Mouse (Mus musculus): ENCODE measurements at regions not wholly inside any gene's neighbourhood (a gene's known extent, or its start where the extent isn't known, plus 50 kb on each side); places are given as distances from the start of the nearest gene placed in this dataset.

DNA sequence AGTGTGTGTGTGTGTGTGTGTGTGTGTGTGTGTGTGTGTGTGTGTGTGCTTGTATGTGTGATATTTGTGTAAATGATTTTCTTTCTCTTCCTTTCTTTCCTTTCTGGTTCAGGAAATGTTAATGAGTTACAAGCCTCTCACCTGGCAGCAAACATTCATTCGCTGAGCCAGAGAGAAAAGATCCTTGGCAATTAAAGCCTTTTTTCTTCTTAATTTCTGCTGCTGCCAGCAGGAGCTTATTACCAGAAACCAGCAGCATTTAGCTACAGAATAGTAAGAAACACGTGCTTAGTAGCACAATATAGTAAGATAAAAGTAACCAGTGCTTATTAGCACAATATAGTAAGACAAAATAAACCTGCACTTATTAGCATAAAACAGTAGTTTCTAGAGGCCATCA lies 1050.0 kb upstream of the Pabpc4l start:
- no peak for DNase-seq

- DNase-seq = no peak
Observed at GRCm38 (mm10) chr3:47471286-47471685, 1023.3 kb upstream of the Pabpc4l start.

GRCm38 (mm10) chr3:47469860-47470259 lies 1021.8 kb upstream of the Pabpc4l start:
- DNase-seq = no peak

- peak; percentile 86 for DNase-seq
Observed at GRCm38 (mm10) chr3:47463556-47463955, 1015.5 kb upstream of the Pabpc4l start.

- no peak for DNase-seq
Observed at GRCm38 (mm10) chr3:47450026-47450425, 1002.0 kb upstream of the Pabpc4l start.

GRCm38 (mm10) chr3:47440403-47440802 lies 992.4 kb upstream of the Pabpc4l start:
- peak; percentile 36 for DNase-seq

DNA sequence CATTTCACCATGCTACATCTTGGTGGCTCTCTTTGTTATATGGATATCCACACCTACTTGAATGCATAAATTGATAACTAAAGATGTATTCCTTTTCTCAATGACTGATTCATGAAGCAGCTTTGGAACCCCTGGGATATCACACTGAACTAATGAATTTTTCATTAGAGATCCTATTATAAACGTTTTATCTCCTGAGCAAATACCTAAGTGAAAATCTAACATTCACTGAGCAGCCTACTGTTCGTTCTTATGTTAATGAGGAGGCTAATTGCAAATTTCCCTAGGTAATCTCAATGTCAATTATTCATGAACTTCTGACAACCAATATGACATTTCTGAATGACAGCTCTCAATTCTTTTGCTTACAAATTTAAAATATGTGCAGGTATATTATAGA lies 987.5 kb upstream of the Pabpc4l start:
- DNase-seq = no peak

DNA sequence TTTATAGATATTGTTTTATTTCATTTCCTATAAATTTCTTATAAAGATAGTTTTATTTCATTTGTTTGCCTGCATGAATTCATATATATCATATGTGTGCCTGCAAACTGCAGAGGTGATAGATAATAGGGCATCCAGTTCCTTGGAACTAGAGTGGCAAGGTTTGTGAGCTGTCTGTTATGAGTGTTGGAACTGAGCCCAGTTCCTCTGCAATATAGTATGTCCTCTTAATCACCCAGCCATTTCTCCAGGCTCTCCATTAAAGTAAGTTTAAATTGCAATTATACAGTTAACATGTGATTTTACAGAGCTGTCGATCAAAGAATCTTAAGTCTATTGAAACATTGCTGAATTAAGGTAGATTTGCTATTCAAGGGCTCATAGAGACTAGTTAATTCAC lies 976.5 kb upstream of the Pabpc4l start:
- DNase-seq = no peak
